Mouse (Mus musculus): Measurements from ENCODE around the gene Btbd8.

Btbd8 gene

GRCm38 (mm10) chr5:107437464-107438281 is at the start of gene Btbd8:
TSS of gene Btbd8 (plus strand) at chr5:107437997.
- DNase-seq (ENCODE audit: low spot score in 2 of 2), result peak; percentile 84 to 90

- DNase-seq (ENCODE audit: low spot score in 2 of 2), result no peak
Observed at GRCm38 (mm10) chr5:107389373-107389772, 48.4 kb upstream of the Btbd8 start.

GRCm38 (mm10) chr5:107394437-107394836 is 43.4 kb upstream of the Btbd8 start:
- DNase-seq (ENCODE audit: low spot score in 2 of 2), result no peak

- no peak for DNase-seq (ENCODE audit: low spot score in 2 of 2)
Observed at GRCm38 (mm10) chr5:107402436-107402835, 35.4 kb upstream of the Btbd8 start, which contains the start of gene Ephx4. TSS of gene Ephx4 (plus strand) at chr5:107402736.

- peak; percentile 28 to 35 for DNase-seq (ENCODE audit: low spot score in 2 of 2)
Observed at GRCm38 (mm10) chr5:107403011-107403946, 34.5 kb upstream of the Btbd8 start.

GRCm38 (mm10) chr5:107403947-107404684 is 33.7 kb upstream of the Btbd8 start:
- DNase-seq (ENCODE audit: low spot score in 2 of 2), result peak; percentile 17 to 39

GRCm38 (mm10) chr5:107405361-107405760 is 32.4 kb upstream of the Btbd8 start:
- peak; percentile 23 to 35 for DNase-seq (ENCODE audit: low spot score in 2 of 2)

- DNase-seq (ENCODE audit: low spot score in 2 of 2), result no peak
Observed at GRCm38 (mm10) chr5:107410305-107410704, 27.5 kb upstream of the Btbd8 start.

GRCm38 (mm10) chr5:107411326-107411725 is 26.5 kb upstream of the Btbd8 start:
- no peak for DNase-seq (ENCODE audit: low spot score in 2 of 2)

GRCm38 (mm10) chr5:107412285-107412684 is 25.5 kb upstream of the Btbd8 start:
- no peak for DNase-seq (ENCODE audit: low spot score in 2 of 2)

- DNase-seq (ENCODE audit: low spot score in 2 of 2), result no peak
Observed at GRCm38 (mm10) chr5:107415098-107415497, 22.7 kb upstream of the Btbd8 start.

GRCm38 (mm10) chr5:107421676-107422075 is 16.1 kb upstream of the Btbd8 start:
- DNase-seq (ENCODE audit: low spot score in 2 of 2), result no peak

- DNase-seq (ENCODE audit: low spot score in 2 of 2), result no peak
Observed at GRCm38 (mm10) chr5:107431249-107431648, 6.5 kb upstream of the Btbd8 start, which contains the start of gene Lpcat2b. TSS of gene Lpcat2b (plus strand) at chr5:107431549.

- no peak for DNase-seq (ENCODE audit: low spot score in 2 of 2)
Observed at GRCm38 (mm10) chr5:107434001-107434400, 3.8 kb upstream of the Btbd8 start.

- no peak for DNase-seq (ENCODE audit: low spot score in 2 of 2)
Observed at GRCm38 (mm10) chr5:107436185-107436584, 1.6 kb upstream of the Btbd8 start.

- no peak for DNase-seq (ENCODE audit: low spot score in 2 of 2)
Observed at GRCm38 (mm10) chr5:107436587-107437209, 1.1 kb upstream of the Btbd8 start.

- no peak for DNase-seq (ENCODE audit: low spot score in 2 of 2)
Observed at GRCm38 (mm10) chr5:107438353-107438752, 556 bp downstream of the Btbd8 start.

- no peak for DNase-seq (ENCODE audit: low spot score in 2 of 2)
Observed at GRCm38 (mm10) chr5:107441881-107442280, 4.1 kb downstream of the Btbd8 start.

GRCm38 (mm10) chr5:107444251-107444650 is 6.5 kb downstream of the Btbd8 start:
- DNase-seq (ENCODE audit: low spot score in 2 of 2), result no peak

GRCm38 (mm10) chr5:107447977-107448376 is 10.2 kb downstream of the Btbd8 start:
- DNase-seq (ENCODE audit: low spot score in 2 of 2), result no peak

GRCm38 (mm10) chr5:107448784-107449183 is 11.0 kb downstream of the Btbd8 start:
- DNase-seq (ENCODE audit: low spot score in 2 of 2), result no peak

Measured in frontal cortex, postnatal 10 days (tissue).